Mouse (Mus musculus) heart, adult 2 months (tissue): ENCODE data around the gene Pik3r5. TPM values are rescaled to one million over a fixed set of nuclear protein-coding genes. Genes with fewer than 3 reads are reported as not detected.
A peak's percentile ranks its signal among the peaks of the same experiment; 100 is the strongest.

Experiments used
- DNase-seq, 2 experiments: peaks; one replicate each; pipeline ENCODE4 v3.0.0; 2021
- H3K27ac ChIP-seq: fragments of 200-600 bp; 2 replicates; pipeline ENCODE4 v1.8.1; 2022
- H3K27me3 ChIP-seq: fragments of 200-500 bp; 2 replicates; pipeline ENCODE4 v1.6.1; 2012; ENCODE audit warnings: mild to moderate bottlenecking, low read length, inconsistent platforms, mixed read lengths; ENCODE audit not compliant: control insufficient read depth, insufficient read depth
- H3K36me3 ChIP-seq: fragments of 200-500 bp; 2 replicates; pipeline ENCODE4 v1.6.1; 2012; ENCODE audit warnings: low read length, inconsistent platforms; ENCODE audit not compliant: control insufficient read depth, insufficient read depth
- H3K4me1 ChIP-seq: fragments of 200-500 bp; 2 replicates; pipeline ENCODE4 v1.6.1; 2011; ENCODE audit warnings: low read length; ENCODE audit not compliant: control insufficient read depth, insufficient read depth
- H3K4me3 ChIP-seq: fragments of 200-600 bp; 2 replicates; pipeline ENCODE4 v1.8.1; 2022
- H3K79me2 ChIP-seq: fragments of 200-500 bp; replicated peaks from 2 replicates; pipeline ENCODE4 v1.6.1; 2012; ENCODE audit warnings: mild to moderate bottlenecking, inconsistent platforms, low read length, moderate library complexity, mixed read lengths; ENCODE audit not compliant: control insufficient read depth, insufficient read depth
- H3K9ac ChIP-seq: fragments of 200-500 bp; 2 replicates; pipeline ENCODE4 v1.6.1; 2012; ENCODE audit warnings: low read depth, mild to moderate bottlenecking, control low read depth, inconsistent platforms, low read length, mixed read lengths
- CTCF ChIP-seq: fragments of 200-600 bp; IDR thresholded peaks from 2 replicates; pipeline ENCODE4 v1.8.1; 2022; ENCODE audit warnings: antibody characterized with exemption, mild to moderate bottlenecking, moderate library complexity
- EP300 ChIP-seq: fragments of 200-500 bp; IDR thresholded peaks from 2 replicates; pipeline ENCODE4 v1.6.1; 2011; ENCODE audit warnings: low read depth, low read length, control low read depth; ENCODE audit not compliant: insufficient read depth
- POLR2A ChIP-seq: fragments of 200-500 bp; IDR thresholded peaks from 2 replicates; pipeline ENCODE4 v1.6.1; 2011; ENCODE audit warnings: mild to moderate bottlenecking, low read depth, low read length, control low read depth; ENCODE audit not compliant: insufficient read depth
- WGBS: fragments of 180-500 bp; shearing (Covaris S2); methylation state at CpG from one replicate; pipeline ENCODE4 v1.1.7; 2018; 5-methylcytosine and 5-hydroxymethylcytosine counted together
- intact Hi-C: fragments of 180-260 bp; cut with DNase I; formaldehyde crosslinking; loops from one replicate; pipeline ENCODE4 v1.15.1; 2025
- polyA plus RNA-seq: library from polyadenylated mRNA; depleted of rRNA; stranded (reverse); fragments of >200 nt; gene quantifications from 2 replicates; pipeline ENCODE4 v1.2.3, GENCODE M21; 2012
- total RNA-seq, 2 experiments: library from RNA; stranded (reverse); gene quantifications; 2 replicates each; pipeline ENCODE4 v1.2.3; 2021

Gene Pik3r5
- total and polyA plus RNA-seq, 3 experiments: 0.84 to 2.9 (median 1.3) TPM

- no peak for TF ChIP-seq POLR2A
- no peak for TF ChIP-seq EP300
- 0 out of 2 replicates have a peak, but pooled peaks have one; percentile 14 for TF ChIP-seq CTCF
- peaks cover 2% of the 10 kb centered on the region; the same call in 1 of the 2 replicates for H3K36me3 ChIP-seq
- intact Hi-C loops: no loop called here
- H3K79me2 ChIP-seq: no peaks in the 10 kb centered on the region
- 61% methylated on average over 6 of the region's 6 CpGs for WGBS
- peaks cover 8% of the 10 kb centered on the region for H3K4me1 ChIP-seq
- no peak overlapping the region for H3K9ac ChIP-seq
- no peaks in the 10 kb centered on the region for H3K27me3 ChIP-seq
- H3K27ac ChIP-seq: no peak overlapping the region
- H3K4me3 ChIP-seq: no peak overlapping the region
- DNase-seq: no peak
These were observed 56.4 kb downstream of the Pik3r5 start for GRCm38 (mm10) chr11:68488256-68488824.

GRCm38 (mm10) chr11:68489236-68489635, 57.3 kb downstream of the Pik3r5 start:
- intact Hi-C loops: no loop called here
- Histone ChIP-seq H3K9ac (no peak overlapping the region), H3K27ac (no peak overlapping the region), H3K4me3 (no peak overlapping the region), H3K4me1 (peaks cover 6% of the 10 kb centered on the region), H3K27me3 (no peaks in the 10 kb centered on the region), H3K79me2 (no peaks in the 10 kb centered on the region), H3K36me3 (peaks cover 2% of the 10 kb centered on the region; the same call in 1 of the 2 replicates)
- TF ChIP-seq POLR2A (no peak), EP300 (no peak), CTCF (no peak)
- 91% methylated on average over 2 of the region's 2 CpGs for WGBS
- DNase-seq: no peak

GRCm38 (mm10) chr11:68492592-68492991, 60.7 kb downstream of the Pik3r5 start:
- no peak for DNase-seq
- H3K27ac ChIP-seq: no peak overlapping the region
- no peaks in the 10 kb centered on the region for H3K27me3 ChIP-seq
- no peaks in the 10 kb centered on the region for H3K36me3 ChIP-seq
- TF ChIP-seq POLR2A: no peak
- no peak for TF ChIP-seq CTCF
- no peak for TF ChIP-seq EP300
- intact Hi-C loops: no loop called here
- no peak overlapping the region for H3K4me3 ChIP-seq
- 95% methylated on average over 11 of the region's 11 CpGs for WGBS
- peaks cover 7% of the 10 kb centered on the region for H3K4me1 ChIP-seq
- H3K9ac ChIP-seq: no peak overlapping the region
- no peaks in the 10 kb centered on the region for H3K79me2 ChIP-seq

GRCm38 (mm10) chr11:68493760-68494159, 61.8 kb downstream of the Pik3r5 start:
- Histone ChIP-seq H3K27me3 (no peaks in the 10 kb centered on the region), H3K9ac (no peak overlapping the region), H3K79me2 (no peaks in the 10 kb centered on the region), H3K36me3 (no peaks in the 10 kb centered on the region), H3K27ac (no peak overlapping the region), H3K4me3 (no peak overlapping the region), H3K4me1 (peaks cover 7% of the 10 kb centered on the region)
- no peak for DNase-seq
- intact Hi-C loops: no loop called here
- TF ChIP-seq EP300 (no peak), POLR2A (no peak), CTCF (no peak)
- 39% methylated on average over 5 of the region's 5 CpGs for WGBS

GRCm38 (mm10) chr11:68497081-68497480, 65.2 kb downstream of the Pik3r5 start:
- H3K79me2 ChIP-seq: no peaks in the 10 kb centered on the region
- no peaks in the 10 kb centered on the region for H3K36me3 ChIP-seq
- H3K4me1 ChIP-seq: peaks cover 15% of the 10 kb centered on the region
- no peaks in the 10 kb centered on the region for H3K27me3 ChIP-seq
- intact Hi-C loops: no loop called here
- DNase-seq: peak; percentile 34
- no peak overlapping the region for H3K9ac ChIP-seq
- WGBS: 41% methylated on average over 6 of the region's 6 CpGs
- H3K4me3 ChIP-seq: no peak overlapping the region
- TF ChIP-seq EP300 (peak; percentile 65; the same call in 1 of the 2 replicates), POLR2A (no peak), CTCF (no peak)
- H3K27ac ChIP-seq: peak overlapping the region; percentile 57

- intact Hi-C loops: no loop called here
- peak in 1 of 2 experiments; percentile 29 for DNase-seq
- H3K4me1 ChIP-seq: peaks cover 19% of the 10 kb centered on the region
- H3K9ac ChIP-seq: no peak overlapping the region
- H3K27ac ChIP-seq: no peak overlapping the region
- H3K4me3 ChIP-seq: no peak overlapping the region
- 86% methylated on average over 11 of the region's 11 CpGs for WGBS
- no peaks in the 10 kb centered on the region for H3K36me3 ChIP-seq
- H3K79me2 ChIP-seq: no peaks in the 10 kb centered on the region
- no peak for TF ChIP-seq EP300
- no peak for TF ChIP-seq CTCF
- no peak for TF ChIP-seq POLR2A
- H3K27me3 ChIP-seq: no peaks in the 10 kb centered on the region
These were observed 66.6 kb downstream of the Pik3r5 start for GRCm38 (mm10) chr11:68498517-68498916.
